Mouse (Mus musculus) liver, adult 2 months (tissue): ENCODE results near the gene Siglec1.
"Not testable (repeated sequence)": the region's sequence is repeated elsewhere in the genome, so short reads cannot be mapped to it uniquely, and the experiment has no call there.

Experiments
- CTCF ChIP-seq: fragments of 200-500 bp; IDR thresholded peaks from 2 replicates; pipeline ENCODE4 v1.5.1; 2011; ENCODE audit warnings: low read depth, low read length, control low read depth
- POLR2A ChIP-seq: fragments of 200-500 bp; IDR thresholded peaks from 2 replicates; pipeline ENCODE4 v1.6.1; 2011; ENCODE audit warnings: low read length, control low read depth; ENCODE audit not compliant: insufficient read depth; ENCODE audit errors: extremely low read depth

DNA sequence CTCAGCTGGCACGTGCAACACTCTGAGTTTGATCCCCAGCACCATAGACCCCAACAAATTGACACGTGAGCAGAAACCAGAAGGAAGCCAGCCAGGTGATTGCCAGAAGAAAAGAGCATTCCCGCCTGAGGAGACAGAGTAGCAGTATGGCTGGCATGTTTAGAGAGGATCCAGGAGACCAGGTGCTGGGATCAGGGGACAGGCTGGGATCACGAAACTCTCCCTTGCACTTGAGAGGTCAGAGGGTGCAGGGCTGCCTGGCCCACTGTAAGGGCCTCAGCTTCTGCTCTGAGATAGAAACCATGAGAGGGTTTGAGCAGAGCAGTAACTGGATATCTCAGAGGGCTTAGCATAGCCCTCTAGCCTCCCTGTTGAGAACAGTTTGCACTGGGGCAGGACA lies 18.5 kb upstream of the Siglec1 start:
- not testable (repeated sequence) for TF ChIP-seq CTCF, POLR2A
